Mouse (Mus musculus): ENCODE results near the gene Pdzrn3.

The Pdzrn3 gene

DNA sequence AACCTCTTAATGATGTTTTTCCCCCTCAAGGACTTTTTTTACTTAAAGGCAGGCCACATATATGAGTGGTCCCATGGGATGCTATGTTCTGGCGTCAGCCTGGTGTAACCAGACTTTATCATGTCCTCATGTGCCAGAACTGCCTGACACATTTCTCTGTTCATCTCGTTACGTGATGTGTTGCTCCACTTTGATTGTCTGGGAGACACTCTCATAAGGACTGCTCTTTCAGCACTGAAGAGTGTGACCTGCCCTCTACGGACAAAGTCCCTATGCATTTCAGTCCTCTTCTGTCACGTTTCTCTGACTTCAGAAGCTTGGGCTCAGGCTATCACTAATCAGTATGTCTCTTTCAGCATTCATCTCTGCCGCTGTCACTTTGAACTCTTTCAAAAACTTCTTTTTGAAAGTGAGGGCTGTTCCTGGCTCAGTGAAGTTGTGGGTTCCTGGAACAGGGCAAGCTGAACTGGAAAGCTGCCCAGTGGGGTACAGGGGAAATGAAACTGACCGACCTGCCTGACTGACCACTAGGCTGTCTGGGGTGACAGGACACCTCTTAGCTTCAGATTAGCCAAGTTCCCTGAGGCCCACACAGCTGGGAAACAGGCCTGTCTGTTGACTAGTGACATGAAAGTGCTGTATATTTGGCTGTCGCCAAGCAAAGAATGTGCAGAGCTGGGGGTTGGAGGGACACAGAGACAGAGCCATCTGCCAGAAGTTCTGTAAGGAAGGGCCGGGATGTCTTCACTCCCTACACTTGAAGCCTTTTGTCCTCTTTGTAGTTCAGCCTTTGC lies 10.7 kb downstream of the Pdzrn3 start:
- peak; percentile 95 for DNase-seq

DNA sequence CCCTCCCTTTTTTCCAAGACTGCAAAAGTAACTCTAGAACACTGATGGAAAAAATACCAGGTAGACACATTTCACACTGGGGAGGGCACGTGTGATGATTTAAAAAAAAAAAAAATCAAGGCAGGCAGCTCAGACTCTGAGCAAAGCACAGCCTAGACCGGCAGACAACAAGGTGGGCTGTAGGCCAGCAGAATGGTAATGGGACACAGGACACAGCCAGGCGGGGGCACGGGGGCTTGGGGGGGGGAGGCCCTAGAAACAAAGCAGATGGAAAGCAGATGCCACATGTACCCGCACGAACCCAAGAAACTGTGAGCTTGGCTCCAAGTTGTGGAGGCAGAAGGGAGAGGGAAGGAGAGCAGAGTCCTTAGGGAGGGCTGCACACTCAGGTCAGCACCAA lies 11.9 kb downstream of the Pdzrn3 start:
- DNase-seq = no peak

DNA sequence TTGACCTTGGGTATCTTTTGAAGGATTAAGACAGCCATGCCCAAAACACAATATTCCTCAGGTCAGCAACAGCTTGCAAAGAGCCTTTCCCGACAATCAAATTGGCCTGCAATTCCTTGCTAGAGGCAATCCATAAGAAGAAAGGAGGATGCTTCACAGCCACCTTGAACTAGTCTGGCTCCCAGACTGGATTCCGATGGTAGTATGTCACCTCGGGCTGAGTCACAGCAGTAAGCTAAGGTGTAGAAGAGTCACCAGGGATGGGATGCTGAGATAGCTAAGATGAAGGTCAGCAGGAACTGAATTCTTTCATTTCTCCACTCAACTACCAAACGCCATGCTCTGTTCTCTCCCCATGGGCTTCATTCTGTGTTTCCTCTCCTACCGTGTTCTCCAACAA lies 13.8 kb downstream of the Pdzrn3 start:
- peak; percentile 40 for DNase-seq

DNA sequence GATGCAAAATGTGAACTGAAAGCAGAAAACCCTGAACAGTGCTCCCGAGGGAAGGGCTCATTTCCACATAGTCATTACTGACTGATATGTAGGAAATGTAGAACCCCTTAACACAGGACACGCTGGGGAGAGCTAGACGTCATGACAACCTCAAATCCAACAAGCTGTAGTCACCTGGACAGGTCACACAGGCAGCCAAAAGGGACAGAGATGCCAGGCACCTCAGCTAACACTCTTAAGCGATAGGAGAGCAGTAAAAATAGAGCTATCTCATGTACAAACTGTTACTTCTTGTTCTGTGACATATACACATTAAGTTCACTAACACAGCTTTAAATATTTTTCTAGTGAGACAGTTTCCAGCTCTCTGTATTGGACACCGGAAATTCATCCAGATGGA lies 15.0 kb downstream of the Pdzrn3 start:
- peak; percentile 95 for DNase-seq

DNA sequence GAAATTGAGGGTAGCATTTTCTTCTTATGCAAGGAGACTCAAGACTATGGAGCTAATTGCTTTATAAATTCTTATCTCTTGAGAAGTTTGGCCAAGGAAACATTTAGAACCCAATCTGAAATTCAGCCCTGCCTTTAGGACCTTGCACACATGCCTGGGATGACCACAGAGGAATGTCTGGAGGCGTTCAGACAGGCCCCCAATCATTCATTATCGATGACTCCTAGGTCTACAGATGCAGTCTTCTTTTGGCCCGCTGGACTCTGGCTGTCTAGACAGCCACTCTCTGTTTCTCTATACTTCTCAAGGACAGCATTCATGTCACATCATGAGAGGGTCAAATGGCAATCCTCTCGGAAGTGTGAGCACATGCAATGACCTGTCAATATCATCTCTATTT lies 15.4 kb downstream of the Pdzrn3 start:
- peak; percentile 62 for DNase-seq

DNA sequence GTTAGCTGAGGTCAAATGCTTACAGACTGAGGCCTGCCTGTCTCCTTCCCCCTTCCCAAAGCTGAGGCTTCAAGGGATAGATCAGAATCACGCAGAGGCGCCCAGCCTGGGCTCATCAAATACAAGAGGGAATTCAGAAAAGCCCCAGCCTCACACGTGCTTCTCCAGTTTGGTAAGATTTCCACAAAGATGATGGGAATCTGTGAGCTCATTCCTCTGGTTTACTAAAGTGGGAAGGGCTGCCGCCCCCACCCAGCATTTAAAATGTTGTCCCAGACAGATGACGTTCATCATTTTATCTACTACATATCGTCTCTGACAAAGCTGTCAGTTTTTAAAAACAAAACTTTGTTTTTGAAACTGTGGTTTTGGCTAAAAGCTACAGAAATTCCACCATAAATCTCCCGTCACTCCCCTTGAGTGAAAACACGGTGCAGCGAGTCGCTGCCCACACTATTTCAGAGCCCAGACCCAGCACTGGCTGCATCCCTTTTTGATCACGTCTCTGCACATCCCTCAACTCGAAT lies 17.4 kb downstream of the Pdzrn3 start:
- peak; percentile 83 for DNase-seq

DNA sequence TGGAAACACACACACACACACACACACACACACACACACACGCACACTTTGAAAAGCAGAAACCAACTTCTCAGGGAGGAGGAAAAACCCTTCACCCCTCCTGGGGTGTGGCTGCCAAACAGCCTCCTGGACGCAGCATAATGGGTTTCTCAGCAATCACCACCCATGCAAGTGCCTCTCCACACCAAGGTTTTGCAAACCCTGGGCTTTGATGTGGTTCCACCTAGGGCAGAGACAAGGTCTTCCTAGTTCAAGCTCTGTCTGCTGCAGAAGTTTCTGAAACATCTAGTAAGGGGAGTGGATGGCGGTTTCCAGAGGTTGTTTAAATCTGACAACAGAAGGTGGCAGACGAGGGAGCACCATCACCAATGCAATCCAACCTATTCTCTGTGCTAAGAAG lies 18.1 kb downstream of the Pdzrn3 start:
- peak; percentile 10 for DNase-seq

DNA sequence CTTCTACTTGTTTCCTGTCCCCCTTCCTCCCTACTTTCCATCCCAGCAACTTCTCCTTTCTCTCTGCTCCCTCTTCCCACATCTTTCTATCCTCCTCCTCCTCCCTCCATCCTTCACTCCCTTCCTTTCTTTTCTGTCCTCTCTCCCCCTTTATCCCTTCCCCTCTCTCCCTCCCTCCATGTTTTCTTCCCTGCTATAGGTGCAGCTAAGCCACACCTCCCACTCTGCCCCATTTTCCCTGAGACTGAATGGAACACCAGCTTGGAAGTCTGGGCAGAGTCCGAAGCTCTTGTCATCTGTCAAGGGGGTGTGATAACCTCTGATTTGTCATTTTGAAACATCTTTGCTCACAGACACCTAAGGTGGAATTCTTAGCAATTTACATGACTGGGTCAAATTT lies 22.8 kb downstream of the Pdzrn3 start:
- DNase-seq = no peak

DNA sequence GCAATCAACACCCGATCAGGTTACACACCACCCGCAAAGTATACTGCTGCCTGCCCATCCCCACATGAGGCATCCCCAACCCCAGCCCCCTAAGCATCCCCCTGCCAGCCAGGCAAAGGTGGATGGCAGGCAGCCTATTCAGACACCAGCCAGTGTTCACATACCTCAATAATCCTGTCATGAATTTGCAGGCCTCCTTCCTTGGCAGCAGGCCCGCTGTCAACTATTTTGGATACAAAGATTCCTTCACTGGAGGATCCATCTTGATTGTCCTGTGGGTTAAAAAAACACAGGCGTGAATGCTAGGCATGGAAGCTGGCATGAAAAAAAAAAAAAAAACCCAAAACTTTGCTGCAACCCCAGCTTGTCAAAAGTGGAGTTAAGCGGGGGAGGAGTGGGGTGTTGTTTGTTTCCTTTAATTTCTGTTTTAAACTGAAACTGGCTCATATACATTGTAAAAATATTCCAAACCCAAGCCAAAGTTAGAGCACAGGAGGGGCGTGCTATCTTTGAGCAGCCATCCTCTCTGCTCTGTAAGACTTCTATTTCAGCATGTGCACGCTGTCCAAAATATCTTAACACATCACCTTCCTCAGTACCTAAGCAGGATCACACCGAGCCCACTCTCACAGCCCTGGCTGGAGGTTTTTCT lies 23.3 kb downstream of the Pdzrn3 start:
- peak; percentile 96 for DNase-seq

DNA sequence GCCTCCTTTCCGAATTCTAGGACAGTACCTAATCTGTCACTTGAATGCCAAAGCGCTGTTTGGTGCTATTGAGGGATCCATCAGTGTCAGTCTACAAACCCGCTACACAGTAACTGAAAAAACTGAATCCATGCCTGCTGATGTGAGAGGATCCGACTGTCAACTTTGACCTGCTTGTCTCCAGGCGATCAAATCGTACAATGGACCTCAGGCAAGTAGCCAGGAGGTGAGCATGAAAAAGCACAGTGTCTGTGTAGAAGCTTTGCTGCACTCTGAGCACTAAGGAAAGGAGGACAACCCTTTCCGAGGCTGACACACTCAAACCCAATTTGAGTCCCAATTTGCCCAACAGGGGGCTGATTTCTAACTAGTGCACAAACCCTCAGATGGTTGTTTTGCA lies 24.0 kb downstream of the Pdzrn3 start:
- DNase-seq = no peak

DNA sequence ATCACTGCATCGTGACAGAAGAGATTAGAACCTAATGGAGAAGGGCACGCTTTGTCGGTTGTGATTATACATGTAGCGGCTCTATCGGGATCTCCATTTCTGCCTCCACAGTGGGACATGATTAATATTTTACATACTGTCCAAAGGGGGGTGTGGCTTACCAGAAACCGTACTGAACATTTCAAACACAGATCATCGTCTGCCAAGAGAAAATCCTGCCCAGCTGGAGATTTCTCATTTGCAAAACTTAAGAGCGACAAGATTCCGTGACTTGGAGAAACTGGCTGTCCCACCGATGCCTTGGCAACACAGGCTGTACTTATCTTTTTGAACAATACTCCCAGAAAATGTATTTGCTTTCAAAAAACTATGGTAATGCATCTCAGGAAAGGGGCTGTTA lies 25.1 kb downstream of the Pdzrn3 start:
- no peak for DNase-seq

DNA sequence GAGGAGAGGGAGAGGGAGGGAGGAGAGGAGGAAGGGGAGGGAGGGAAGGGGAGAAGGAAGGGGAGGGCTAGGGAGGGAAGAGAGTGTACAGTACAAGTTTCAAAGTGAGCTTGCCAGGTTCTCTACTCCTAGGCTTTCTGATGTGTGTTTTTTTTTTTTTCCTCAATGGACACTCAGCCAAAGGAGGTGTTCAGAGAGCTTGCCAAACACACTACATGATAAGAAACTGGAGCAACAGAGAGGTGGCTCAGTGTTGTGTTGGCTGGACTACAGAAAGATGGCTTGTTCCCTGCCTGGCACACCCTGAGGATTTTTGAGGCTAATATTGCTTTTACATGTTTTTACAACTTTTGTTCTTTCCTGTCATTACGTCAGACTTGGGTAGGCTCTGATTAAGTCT lies 26.6 kb downstream of the Pdzrn3 start:
- peak; percentile 90 for DNase-seq

DNA sequence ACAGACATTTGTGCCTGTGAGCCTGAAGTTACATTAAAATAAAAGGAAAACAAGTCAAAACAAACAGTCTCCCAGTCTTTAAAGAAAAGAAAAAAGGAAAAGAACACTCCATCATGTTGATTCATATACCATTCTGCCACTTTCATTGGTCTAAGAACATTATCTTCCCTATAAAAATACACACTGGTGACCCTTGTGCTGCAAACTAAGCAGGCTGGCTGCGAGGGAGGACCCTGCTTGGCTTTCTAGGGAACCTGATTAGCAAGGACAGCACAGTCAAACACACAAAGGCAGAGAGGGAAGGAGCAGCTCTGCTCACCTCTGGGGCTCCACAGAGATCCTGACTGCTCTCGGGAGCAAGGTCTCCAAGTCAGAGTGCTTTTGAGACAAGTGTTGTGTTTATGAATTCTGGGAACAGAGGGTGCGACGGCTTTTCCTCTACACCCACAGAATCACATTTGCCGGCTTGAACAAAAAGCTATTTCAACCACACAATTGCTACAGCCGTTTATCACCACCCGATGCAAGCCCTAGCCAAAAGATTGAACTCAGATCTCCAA lies 27.2 kb downstream of the Pdzrn3 start:
- DNase-seq = no peak

DNA sequence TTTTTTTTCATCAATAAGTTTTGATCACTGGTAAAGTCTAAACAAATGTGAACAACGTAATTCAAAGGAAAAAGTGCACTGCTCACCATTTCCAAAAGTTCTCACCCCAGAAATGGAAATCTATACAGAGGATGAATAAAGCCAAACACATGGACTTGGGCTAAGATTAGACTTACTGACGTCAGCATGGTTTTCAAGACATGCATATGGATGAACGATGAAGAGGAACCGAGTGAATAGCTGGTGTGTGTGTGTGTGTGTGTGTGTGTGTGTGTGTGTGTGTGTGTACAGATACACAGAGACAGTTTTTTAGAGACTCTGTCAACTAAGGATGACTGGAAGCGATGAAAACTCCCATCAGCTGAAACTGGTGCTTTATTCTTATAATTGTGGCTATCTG lies 29.2 kb downstream of the Pdzrn3 start:
- no peak for DNase-seq

DNA sequence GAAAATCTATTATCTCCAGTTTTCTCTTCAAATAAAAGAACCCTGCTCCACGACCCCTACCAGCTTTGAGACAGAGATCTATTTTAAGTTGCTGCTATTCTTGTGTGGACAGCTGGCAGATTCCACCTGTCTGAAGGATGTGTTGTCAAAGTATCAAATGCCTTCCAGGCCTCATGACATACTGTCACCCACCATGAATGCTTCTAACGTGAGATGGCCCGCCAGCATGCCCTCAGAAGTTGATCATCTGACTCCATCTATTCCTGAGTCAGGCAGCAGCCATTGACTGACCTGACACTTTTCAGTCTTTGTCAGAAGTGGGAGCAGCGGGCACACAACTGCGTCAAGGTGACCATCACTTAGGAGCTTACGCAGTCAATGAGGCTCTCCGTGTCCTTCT lies 37.6 kb downstream of the Pdzrn3 start:
- DNase-seq = peak; percentile 94

DNA sequence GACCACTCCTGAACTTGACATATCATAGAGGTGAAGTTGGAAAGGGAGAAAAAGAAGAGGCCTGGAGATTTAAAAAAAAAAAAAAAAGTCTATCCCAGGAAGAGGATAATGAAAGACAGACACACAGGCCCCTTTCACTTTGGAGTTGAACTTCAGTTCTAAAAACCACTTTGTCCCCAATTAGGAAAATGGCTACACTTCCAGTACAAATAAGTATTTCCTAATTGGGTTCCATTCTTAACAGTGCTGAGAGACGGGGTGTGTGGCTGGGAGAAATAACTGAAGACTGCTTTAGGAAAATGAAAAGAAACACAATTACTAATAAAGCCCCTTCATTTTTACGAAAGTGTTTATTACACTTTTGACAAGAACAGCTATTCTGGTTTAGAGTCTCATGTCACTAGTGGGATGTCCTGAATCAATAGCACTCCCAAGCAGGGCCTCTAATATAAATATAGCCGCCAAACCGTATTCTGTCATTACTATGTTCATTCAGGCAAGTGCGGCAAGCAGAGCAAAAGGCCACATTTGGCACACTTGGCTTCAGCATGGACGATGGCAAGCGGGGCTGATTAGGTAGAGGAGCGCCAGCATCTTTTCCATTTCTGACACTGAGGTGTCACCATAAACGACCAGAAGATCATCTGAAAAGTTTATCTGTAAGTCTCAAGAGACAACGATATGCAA lies 39.7 kb downstream of the Pdzrn3 start:
- DNase-seq = no peak

DNA sequence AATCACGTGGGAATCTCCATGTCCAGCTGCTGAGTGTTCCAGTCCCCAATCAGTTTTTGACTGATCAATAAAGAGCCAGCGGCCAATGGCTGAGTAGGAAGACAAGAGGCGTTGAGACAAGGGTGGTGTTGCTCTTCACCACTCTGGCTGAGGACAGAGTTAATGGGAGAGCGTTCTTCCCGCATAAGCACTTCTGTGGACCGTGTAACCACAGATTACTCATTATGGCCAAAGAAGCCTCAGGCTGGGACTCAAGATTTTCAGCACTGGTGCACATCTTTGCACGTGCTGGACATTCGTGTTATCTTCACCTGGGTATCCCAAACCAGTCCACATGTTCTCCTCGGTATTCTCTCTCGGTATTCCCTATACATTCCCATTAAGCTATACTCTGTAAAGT lies 41.0 kb downstream of the Pdzrn3 start:
- DNase-seq = no peak

DNA sequence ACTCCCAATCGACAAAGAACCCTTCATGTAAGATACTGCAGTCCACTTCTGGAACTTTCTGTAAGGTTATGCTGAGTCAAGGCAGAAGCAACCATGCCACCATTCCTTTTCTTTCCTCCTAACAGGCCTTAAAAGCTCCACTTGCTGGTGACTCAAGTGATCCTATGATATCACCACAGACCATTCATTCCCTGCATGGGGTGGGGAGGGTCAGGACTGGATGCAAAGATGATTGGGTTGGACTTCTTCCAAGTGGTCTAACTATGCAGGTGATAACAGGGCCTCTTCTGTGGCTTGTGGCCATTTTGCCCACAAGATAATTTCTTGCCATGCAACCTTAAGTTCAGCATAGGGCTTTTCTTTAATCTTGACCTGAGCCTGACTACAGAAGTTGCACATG lies 42.0 kb downstream of the Pdzrn3 start:
- no peak for DNase-seq

DNA sequence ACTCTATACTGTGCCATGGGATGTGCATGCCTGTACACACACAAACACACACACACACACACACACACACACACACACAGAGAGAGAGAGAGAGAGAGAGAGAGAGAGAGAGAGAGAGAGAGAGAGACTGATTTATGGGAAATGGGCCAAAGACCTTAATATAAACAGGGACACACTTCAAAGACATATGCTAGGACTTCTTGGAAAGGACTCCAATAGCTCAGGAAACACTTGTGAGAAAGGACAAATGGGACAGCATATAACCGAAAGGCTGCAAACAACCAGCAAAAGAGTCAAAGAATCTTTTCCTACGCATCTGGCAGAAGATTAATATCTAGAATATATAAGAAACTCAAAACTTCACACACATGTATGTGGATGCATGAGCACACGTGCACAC lies 43.2 kb downstream of the Pdzrn3 start:
- no peak for DNase-seq

DNA sequence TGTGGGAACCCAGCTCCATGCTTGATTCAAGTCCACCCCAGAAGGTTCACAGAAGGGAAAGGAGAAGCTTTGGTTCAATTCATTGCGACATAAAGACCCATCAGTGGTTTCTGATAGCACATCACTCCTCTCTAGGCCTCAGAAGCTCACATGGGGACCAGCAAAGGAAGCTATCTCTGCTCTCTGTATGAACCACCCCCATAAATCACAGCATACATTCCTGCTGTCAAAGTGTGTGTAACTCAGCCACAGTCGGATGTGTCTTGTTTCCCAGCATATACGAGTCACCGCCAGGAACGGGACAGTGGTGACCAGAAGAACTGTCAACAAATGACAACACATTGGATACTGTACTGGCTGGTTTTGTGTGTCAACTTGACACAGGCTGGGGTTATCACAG lies 47.3 kb downstream of the Pdzrn3 start:
- no peak for DNase-seq

DNA sequence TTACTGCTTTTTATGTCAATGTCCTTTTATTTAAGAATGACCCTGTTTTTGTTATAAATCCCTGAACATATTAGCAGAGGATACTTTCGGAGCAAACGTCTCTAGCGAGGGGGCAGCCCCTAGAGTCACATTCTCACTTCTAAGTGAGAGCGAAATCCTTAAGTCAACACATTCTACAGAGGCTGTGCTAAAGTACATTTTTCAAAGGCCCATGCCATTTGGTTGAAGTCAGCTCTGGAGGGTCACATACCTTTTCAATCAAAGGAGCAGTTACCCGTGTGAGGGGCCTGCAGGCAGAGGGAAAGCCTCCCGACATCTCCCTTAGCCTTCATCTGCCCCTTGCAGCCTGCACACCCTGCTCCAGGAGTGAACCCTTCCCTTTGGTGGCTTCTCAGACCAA lies 48.2 kb downstream of the Pdzrn3 start:
- no peak for DNase-seq

DNA sequence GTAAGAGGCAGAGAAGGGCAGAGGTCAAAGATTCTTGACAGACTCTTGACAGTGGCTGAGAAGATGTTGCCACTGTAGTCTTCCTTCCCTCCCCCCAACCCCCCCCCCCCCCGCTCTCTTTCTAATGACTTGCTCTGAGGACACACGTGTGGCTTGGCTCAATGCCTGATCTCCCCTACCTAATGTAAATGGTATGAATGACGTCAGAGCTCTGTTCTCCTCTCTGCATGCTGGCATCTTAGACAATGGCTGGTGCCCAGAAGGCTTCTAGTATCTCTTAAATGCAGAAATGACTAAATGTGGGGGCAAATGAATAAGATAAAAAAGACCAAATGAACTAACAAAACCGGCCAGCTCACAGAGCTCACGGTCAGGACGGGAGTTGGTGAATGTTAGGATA lies 49.2 kb downstream of the Pdzrn3 start:
- DNase-seq = no peak

DNA sequence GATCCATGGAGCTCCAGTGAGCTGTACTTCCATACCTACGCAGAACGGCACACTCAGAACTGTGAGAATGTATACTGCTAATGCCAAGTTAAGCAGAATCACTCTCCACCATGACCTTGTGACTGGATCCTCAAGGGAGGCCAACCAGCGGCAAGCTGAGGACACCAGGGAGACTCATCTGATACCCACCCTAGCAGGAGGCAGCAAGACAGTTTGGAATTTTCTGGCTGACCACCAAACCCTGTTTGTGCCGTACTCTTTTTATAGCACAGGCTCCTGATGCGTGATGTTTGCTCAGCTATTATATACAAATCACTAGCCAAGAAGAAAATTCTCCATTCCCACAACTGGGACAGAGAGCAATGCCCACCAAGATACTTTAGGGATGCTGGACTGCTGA lies 50.0 kb downstream of the Pdzrn3 start:
- peak; percentile 96 for DNase-seq

DNA sequence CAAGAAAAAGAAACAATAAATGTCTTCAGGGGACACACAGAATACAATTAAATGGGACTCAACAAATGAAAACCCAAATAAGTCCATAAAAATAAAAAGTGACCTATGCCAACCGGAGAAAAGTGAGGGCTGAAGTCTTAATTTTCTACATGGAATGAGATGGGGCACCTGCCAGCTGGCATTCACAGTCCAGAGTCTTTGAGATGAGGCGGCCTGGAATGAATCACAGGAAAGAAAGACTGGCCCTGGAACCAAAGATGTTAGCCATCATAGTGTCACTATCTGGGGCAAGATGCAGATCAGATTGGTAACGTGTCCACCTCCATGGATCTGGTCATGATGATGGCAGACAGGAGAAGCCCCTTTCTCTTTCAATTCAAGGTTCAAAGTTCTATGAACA lies 50.5 kb downstream of the Pdzrn3 start:
- no peak for DNase-seq
